Mouse (Mus musculus) cerebellum, adult 11-12 months (tissue): Measurements from ENCODE around the gene Mlh1.
A peak's percentile ranks its signal among the peaks of the same experiment; 100 is the strongest.

Experiments used
- DNase-seq: peaks from one replicate; pipeline ENCODE4 v3.0.0; 2022

The Mlh1 gene

GRCm38 (mm10) chr9:111271434-111272160 is at the start of gene Mlh1, which contains the start of gene Epm2aip1:
TSS of gene Mlh1 (minus strand) at chr9:111271791.
TSS of gene Epm2aip1 (plus strand) at chr9:111271929.
- DNase-seq = peak; percentile 99

DNA sequence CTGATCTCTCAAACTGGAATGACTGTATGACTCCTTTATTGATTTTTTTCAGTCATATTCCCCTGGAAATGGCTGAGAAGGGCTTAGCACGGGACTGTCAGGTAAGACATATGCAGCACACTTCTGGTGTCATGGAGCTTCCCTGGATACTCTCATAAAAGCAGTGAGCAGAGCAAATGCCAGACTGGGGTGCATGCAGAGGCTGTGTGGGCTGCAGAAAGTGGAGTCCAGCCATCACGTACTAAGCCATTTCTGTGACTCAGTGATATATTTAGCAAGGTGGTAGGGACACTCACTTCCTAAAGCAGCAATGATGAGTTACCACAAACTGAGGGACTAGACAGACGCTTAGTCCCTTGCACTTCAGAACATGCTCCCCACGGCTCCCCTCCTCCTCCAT is 49.3 kb upstream of the Mlh1 start:
- DNase-seq = no peak

GRCm38 (mm10) chr9:111314219-111314618 is 42.6 kb upstream of the Mlh1 start:
- no peak for DNase-seq

GRCm38 (mm10) chr9:111313793-111314192 is 42.2 kb upstream of the Mlh1 start:
- no peak for DNase-seq

DNA sequence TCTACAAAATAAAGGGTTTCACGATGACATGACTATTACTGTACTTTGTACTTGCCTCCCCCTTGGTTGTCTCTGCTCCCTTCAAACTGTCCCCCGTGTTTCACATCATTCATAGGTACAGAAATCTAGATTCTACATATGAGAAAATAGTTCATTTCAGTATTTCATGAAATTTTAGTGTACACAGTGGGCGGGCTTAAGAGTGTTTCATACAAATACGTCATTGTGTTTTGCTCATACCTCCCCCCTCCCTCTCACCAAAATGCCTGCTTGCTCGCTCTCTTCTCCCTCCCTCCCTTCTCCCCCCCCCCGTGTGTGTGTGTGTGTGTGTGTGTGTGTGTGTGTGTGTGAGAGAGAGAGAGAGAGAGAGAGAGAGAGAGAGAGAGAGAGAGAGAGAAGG is 41.7 kb upstream of the Mlh1 start:
- no peak for DNase-seq

- DNase-seq = no peak
Observed at GRCm38 (mm10) chr9:111312442-111313141, 41.0 kb upstream of the Mlh1 start.

GRCm38 (mm10) chr9:111311843-111312441 is 40.4 kb upstream of the Mlh1 start:
- no peak for DNase-seq

DNA sequence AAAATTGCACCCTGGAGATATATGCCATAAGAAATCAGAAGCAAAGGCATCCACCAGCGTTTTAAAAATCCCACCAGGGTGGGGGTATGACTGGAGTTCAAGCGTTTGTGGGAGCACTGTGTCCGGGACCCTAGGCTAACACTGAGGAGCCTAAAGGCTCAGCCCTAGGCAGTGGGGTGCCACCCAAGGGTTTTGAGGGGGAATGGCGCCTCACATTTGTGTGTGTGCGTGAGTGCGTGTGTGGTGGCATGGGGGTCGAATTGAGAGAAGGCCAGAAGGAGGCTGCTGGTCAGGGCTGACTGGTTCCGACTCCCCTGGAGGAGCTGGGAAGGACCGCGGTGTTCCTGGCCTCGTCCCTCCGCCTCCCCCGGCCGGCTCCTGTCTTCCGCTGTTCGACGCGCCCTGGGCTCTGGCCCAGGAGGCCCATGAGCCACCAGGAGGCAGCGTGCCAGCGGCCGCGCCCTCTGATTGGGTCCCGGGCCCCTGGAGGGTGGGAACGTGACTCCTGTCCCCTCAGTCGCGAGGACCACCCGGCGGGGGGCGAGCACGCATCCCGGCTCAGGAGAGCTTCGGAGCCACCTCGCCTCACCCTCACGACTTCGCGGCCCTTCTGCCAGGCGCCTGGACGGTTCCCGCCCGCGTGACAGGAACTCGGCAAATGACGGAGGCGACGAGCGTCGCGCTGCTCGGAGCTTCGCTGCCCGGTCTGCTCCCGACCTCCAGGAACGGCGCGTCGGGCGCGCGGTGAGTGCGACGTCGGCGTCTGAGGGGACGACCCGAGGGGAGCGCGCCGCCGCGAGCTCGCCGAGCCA is 39.6 kb upstream of the Mlh1 start, which contains the start of gene Trank1:
TSS of gene Trank1 (plus strand) at position 709 of the 812 bp plus-strand sequence.
- peak; percentile 32 for DNase-seq

DNA sequence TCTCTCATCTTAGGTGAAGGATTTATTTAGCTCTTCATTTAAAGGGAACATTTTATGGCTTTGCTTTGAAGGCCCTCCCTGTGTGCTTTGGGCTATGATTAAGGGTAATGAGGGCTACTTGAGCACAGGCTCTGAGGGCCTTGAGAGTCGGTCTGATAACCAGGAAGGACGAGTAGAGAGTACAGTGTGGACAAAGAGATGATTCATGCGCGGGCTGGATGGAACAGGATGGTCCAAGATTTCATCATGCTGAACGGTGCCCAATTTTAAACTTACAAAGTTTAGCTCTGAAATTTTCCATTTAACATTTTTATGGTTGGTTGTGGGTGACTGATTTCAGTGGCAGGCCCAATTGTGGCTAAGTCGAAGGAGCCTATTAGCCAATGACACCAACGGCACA is 34.6 kb upstream of the Mlh1 start:
- no peak for DNase-seq

DNA sequence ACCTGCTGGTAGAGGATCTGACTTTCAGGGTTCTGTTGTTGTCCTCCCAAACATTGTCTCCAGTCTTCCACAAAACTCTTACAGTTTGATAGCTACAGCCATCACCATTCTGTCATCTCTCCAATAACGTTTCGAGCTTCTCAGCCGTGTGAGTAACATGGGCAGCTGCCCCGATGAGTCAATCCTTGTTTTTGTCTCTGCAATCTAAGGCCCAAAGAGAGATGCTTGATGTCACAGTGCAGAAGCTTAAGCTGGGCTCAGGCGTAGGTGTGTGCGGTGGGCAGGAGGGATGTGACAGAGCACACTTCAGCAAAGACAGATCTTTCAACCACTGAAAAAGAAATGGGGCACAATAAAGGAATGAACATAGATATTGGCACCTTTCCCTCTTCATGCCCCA is 32.4 kb upstream of the Mlh1 start:
- no peak for DNase-seq

- DNase-seq = no peak
Observed at GRCm38 (mm10) chr9:111302196-111302831, 30.7 kb upstream of the Mlh1 start.

GRCm38 (mm10) chr9:111298606-111299005 is 27.0 kb upstream of the Mlh1 start:
- DNase-seq = no peak

- DNase-seq = no peak
Observed at GRCm38 (mm10) chr9:111296433-111296832, 24.8 kb upstream of the Mlh1 start.

GRCm38 (mm10) chr9:111295323-111295722 is 23.7 kb upstream of the Mlh1 start:
- DNase-seq = no peak

GRCm38 (mm10) chr9:111294911-111295310 is 23.3 kb upstream of the Mlh1 start:
- no peak for DNase-seq

GRCm38 (mm10) chr9:111293234-111293633 is 21.6 kb upstream of the Mlh1 start:
- no peak for DNase-seq

GRCm38 (mm10) chr9:111290539-111291100 is 19.0 kb upstream of the Mlh1 start:
- DNase-seq = no peak

GRCm38 (mm10) chr9:111289832-111290339 is 18.3 kb upstream of the Mlh1 start:
- peak; percentile 81 for DNase-seq

- DNase-seq = no peak
Observed at GRCm38 (mm10) chr9:111289294-111289831, 17.8 kb upstream of the Mlh1 start.

DNA sequence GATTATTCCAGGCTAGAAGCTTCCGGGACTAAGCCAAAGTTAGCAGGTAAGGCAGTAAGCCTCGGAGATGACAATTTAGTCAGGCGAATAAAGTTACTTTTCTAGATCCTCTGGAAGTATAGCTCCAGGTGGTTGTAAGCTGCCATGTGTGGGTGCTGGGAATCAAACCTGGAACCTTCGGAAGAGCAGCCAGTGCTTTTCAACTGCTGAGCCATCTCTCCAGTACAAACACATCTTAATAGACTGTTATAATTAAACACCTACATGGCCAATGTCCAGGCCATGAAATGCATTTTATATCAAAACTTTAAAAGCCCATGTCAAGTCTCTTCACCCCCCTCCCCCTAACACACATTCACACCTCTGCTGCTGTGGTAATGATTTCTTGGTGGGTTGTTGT is 16.4 kb upstream of the Mlh1 start:
- no peak for DNase-seq

DNA sequence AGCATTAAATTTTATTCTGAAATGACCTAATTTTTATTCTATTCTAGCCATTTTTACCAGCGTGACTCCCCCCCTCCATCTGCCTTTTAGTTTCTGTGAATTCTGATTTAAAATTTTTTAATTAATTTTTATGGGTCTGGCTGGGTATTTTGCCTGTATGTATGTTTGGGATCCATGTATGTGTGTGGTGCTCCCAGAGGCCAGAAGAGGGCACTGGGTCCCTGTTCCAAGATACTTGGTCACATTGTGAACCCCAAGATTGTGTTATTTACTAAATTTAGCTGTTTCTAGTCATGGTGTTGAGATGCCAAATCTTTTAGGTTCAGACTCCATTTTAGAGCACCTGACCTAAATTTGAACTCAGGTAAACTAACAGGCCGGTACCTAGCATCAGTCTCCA is 14.9 kb upstream of the Mlh1 start:
- no peak for DNase-seq

- no peak for DNase-seq
Observed at GRCm38 (mm10) chr9:111285676-111286075, 14.1 kb upstream of the Mlh1 start.
